Mouse (Mus musculus) embryonic facial prominence, embryonic 11.5 days (tissue): ENCODE measurements around the gene Lgals3bp. TPM values are rescaled to one million over a fixed set of nuclear protein-coding genes. Genes with fewer than 3 reads are reported as not detected.
A peak's percentile ranks its signal among the peaks of the same experiment; 100 is the strongest.
"Not testable (repeated sequence)": the region's sequence is repeated elsewhere in the genome, so short reads cannot be mapped to it uniquely, and the experiment has no call there.

Experiments used
- ATAC-seq: fragments of 200-750 bp; cut with Nextera tagmentation; replicated peaks from 2 replicates; pipeline ENCODE4 v1.8.0; 2017; ENCODE audit warnings: low read depth; ENCODE audit not compliant: insufficient number of reproducible peaks, low FRiP score, low TSS enrichment
- DNase-seq: peaks from one replicate; pipeline ENCODE4 v3.0.0-alpha.2; 2015; ENCODE audit warnings: low spot score
- H3K27ac ChIP-seq: fragments of 300-500 bp; sonication (generic); replicated peaks from 2 replicates; pipeline ENCODE4 v1.5.1; 2014; ENCODE audit warnings: mild to moderate bottlenecking, low read depth, low read length, control low read depth
- H3K27me3 ChIP-seq: fragments of 300-500 bp; sonication (generic); 2 replicates; pipeline ENCODE4 v1.6.1; 2014; ENCODE audit warnings: mild to moderate bottlenecking, low read length, moderate library complexity, mixed read lengths; ENCODE audit not compliant: control insufficient read depth, insufficient read depth
- H3K36me3 ChIP-seq: fragments of 300-500 bp; sonication (generic); replicated peaks from 2 replicates; pipeline ENCODE4 v1.6.1; 2014; ENCODE audit warnings: low read depth, mild to moderate bottlenecking, low read length, moderate library complexity, mixed read lengths; ENCODE audit not compliant: control insufficient read depth, insufficient read depth
- H3K4me1 ChIP-seq: fragments of 300-500 bp; sonication (generic); 2 replicates; pipeline ENCODE4 v1.6.1; 2014; ENCODE audit warnings: low read length, mixed read lengths; ENCODE audit not compliant: control insufficient read depth, insufficient read depth
- H3K4me2 ChIP-seq: fragments of 300-500 bp; sonication (generic); 2 replicates; pipeline ENCODE4 v1.6.1; 2014; ENCODE audit warnings: low read depth, mild to moderate bottlenecking, control low read depth, low read length, moderate library complexity
- H3K4me3 ChIP-seq: fragments of 300-500 bp; sonication (generic); 2 replicates; pipeline ENCODE4 v1.5.1; 2014; ENCODE audit warnings: low read depth, low read length, control low read depth
- H3K9ac ChIP-seq: fragments of 300-500 bp; sonication (generic); replicated peaks from 2 replicates; pipeline ENCODE4 v1.6.1; 2014; ENCODE audit warnings: mild to moderate bottlenecking, control low read depth, low read length
- H3K9me3 ChIP-seq: fragments of 300-500 bp; sonication (generic); replicated peaks from 2 replicates; pipeline ENCODE4 v1.6.1; 2016; ENCODE audit warnings: mild to moderate bottlenecking, low read length, inconsistent platforms, mixed read lengths; ENCODE audit not compliant: control insufficient read depth
- WGBS: fragments of 180-500 bp; shearing (Covaris S2); extraction: QIAGEN DNeasy Blood & Tissue Kit; methylation state at CpG from one replicate; pipeline ENCODE4 v1.1.7; 2014; 5-methylcytosine and 5-hydroxymethylcytosine counted together
- polyA plus RNA-seq: library from polyadenylated mRNA; unstranded; fragments of >200 nt; fragmentation: Nextera tagmentation; extraction: Ambion mirVana; gene quantifications from 2 replicates; pipeline ENCODE4 v1.2.1, GENCODE M21; 2014

The Lgals3bp gene
- polyA plus RNA-seq, 1 experiment from 2014 or later = 1.0 TPM

DNA sequence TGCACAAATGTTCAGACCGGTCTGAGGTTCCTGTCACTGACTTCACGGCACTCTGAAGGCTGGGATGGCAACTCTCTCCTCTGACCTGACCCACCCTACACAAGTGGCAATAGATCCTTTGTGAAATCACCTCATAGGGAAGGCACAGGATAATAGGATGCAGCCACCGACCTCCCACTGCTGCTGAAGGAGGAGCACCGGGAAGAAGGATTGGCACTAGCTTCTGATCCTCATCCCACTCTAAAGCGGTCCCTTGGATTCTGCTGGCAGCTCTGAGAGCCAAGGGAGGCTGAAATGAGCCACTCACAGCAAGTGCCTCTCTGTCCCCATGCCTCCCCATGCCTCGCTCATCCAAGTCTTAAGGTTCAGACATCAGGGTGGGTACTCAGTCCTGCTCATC is 7.4 kb downstream of the Lgals3bp start:
- H3K9ac ChIP-seq = no peak overlapping the region
- no peak overlapping the region for H3K4me3 ChIP-seq
- no peak for DNase-seq
- no peak for ATAC-seq
- H3K27ac ChIP-seq = no peak overlapping the region
- H3K36me3 ChIP-seq = no peaks in the 10 kb centered on the region
- no peak overlapping the region for H3K4me2 ChIP-seq
- H3K27me3 ChIP-seq = no peaks in the 10 kb centered on the region
- H3K9me3 ChIP-seq = no peaks in the 10 kb centered on the region
- 63% methylated on average over 6 of the region's 6 CpGs for WGBS
- no peaks in the 10 kb centered on the region for H3K4me1 ChIP-seq

DNA sequence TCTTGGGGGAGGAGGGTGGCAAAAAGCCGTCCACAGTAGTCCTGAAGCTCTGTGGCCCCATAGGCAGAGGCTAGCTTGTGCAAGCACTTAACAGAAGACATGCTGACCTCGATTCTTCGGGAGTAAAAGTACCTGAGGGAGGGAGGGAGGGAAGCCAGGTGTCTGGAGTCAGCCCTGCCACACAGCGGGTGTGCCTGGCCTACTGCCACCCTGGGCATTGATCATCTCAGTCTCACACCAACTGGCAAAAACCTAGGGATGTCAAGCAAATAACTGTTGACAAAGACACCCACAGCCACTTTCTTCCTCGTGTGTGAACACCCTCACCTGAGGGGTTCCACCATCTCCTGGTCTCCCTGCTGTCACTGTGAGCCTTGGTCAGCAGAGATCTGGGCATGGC is 7.9 kb downstream of the Lgals3bp start:
- Histone ChIP-seq H3K27me3 (no peaks in the 10 kb centered on the region), H3K4me1 (no peaks in the 10 kb centered on the region), H3K4me2 (no peak overlapping the region), H3K27ac (no peak overlapping the region), H3K4me3 (no peak overlapping the region), H3K36me3 (no peaks in the 10 kb centered on the region), H3K9me3 (no peaks in the 10 kb centered on the region), H3K9ac (no peak overlapping the region)
- DNase-seq (no peak), ATAC-seq (no peak)
- 62% methylated on average over 5 of the region's 5 CpGs for WGBS

- 92% methylated on average over 13 of the region's 13 CpGs for WGBS
- H3K4me3 ChIP-seq, DNase-seq, H3K4me2 ChIP-seq, ATAC-seq, H3K9me3 ChIP-seq, H3K27ac ChIP-seq, H3K9ac ChIP-seq, H3K27me3 ChIP-seq, H3K36me3 ChIP-seq, H3K4me1 ChIP-seq: not testable (repeated sequence)
Observed at GRCm38 (mm10) chr11:118387816-118388215, 14.1 kb downstream of the Lgals3bp start.

DNA sequence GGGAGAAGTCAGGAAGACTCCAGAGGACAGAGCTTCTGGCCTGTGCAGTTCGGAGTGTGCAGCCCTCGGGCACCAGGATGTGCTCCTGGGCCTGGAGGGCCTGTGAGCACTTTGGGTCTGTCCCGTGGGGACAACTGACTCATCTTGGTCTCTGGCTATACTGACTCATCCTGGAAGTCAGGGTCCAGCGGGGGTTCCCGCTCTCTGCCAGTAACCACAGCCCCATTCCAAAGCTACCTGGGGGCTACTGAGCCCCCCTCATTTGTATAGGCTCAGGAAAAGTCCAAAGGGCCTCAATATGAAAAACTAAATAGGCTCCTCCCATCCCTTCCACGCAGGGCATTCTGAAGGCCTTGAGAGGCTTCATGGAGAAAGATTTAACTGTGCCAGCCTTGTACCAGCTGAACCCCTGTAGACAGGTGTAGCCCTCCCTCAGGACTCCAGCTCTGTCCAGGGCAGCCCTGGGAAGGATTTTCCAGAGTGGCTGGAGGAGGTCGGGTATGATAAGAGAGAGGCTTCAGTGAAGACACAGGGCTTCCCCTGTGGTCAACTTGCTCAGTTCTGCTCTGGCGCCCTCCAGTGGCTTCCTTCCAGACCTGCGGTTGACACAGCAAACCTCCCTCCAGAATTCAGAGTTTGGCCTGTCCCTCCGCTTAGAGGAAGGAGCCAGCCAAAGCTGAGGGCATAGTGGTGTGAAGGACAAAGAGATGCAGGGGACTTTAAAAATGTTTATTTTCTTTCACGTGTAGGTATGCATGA is 22.5 kb downstream of the Lgals3bp start:
- H3K4me1 ChIP-seq = no peaks in the 10 kb centered on the region; the same call in 1 of the 2 replicates
- H3K9me3 ChIP-seq = no peaks in the 10 kb centered on the region
- H3K27ac ChIP-seq = no peak overlapping the region
- H3K36me3 ChIP-seq = no peaks in the 10 kb centered on the region
- no peak overlapping the region for H3K9ac ChIP-seq
- 34% methylated on average over 11 of the region's 11 CpGs for WGBS
- no peak overlapping the region for H3K4me2 ChIP-seq
- DNase-seq (peak; percentile 89), ATAC-seq (peak; percentile 39; the same call in 1 of the 2 replicates)
- H3K27me3 ChIP-seq = no peaks in the 10 kb centered on the region
- H3K4me3 ChIP-seq = no peak overlapping the region

- no peak overlapping the region for H3K27ac ChIP-seq
- 86% methylated on average over 6 of the region's 6 CpGs for WGBS
- no peak overlapping the region for H3K9ac ChIP-seq
- no peaks in the 10 kb centered on the region for H3K36me3 ChIP-seq
- H3K4me1 ChIP-seq = no peaks in the 10 kb centered on the region; the same call in 1 of the 2 replicates
- DNase-seq (no peak), ATAC-seq (no peak)
- H3K9me3 ChIP-seq = no peaks in the 10 kb centered on the region
- no peak overlapping the region for H3K4me3 ChIP-seq
- H3K27me3 ChIP-seq = no peaks in the 10 kb centered on the region
- H3K4me2 ChIP-seq = no peak overlapping the region
Observed at GRCm38 (mm10) chr11:118378656-118379055, 23.2 kb downstream of the Lgals3bp start.

- ATAC-seq, H3K27ac ChIP-seq, H3K9me3 ChIP-seq, H3K4me1 ChIP-seq, H3K27me3 ChIP-seq, H3K4me2 ChIP-seq, H3K9ac ChIP-seq, H3K4me3 ChIP-seq, H3K36me3 ChIP-seq, DNase-seq: not testable (repeated sequence)
Observed at GRCm38 (mm10) chr11:118376323-118376722, 25.6 kb downstream of the Lgals3bp start.

DNA sequence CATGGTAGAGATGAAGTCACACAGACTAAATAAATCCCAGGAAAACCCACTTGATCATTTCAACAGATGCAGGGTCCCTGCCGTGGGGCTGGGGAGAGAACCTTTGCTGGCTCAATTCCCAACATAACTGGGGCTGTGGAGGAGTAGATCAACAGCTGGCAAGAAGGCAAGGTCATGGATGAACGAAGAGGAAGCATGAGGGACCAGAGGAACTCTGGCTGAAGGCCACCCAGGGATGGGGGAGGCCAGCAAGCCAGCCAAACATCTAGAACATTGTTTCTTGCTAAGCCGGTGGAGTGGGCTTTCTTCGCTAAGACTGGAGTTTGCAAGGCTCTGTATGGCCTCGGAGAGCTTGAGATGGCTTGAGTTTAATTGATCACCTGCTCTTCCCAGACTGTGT is 26.0 kb downstream of the Lgals3bp start:
- H3K4me1 ChIP-seq = no peaks in the 10 kb centered on the region; the same call in 1 of the 2 replicates
- DNase-seq (no peak), ATAC-seq (no peak)
- H3K4me2 ChIP-seq = no peak overlapping the region
- H3K9ac ChIP-seq = no peak overlapping the region
- no peaks in the 10 kb centered on the region for H3K36me3 ChIP-seq
- H3K4me3 ChIP-seq = no peak overlapping the region
- H3K9me3 ChIP-seq = no peaks in the 10 kb centered on the region
- H3K27ac ChIP-seq = no peak overlapping the region
- 84% methylated on average over 5 of the region's 5 CpGs for WGBS
- H3K27me3 ChIP-seq = no peaks in the 10 kb centered on the region

- ATAC-seq = no peak
- Histone ChIP-seq H3K4me1 (no peaks in the 10 kb centered on the region; the same call in 1 of the 2 replicates), H3K9me3 (no peaks in the 10 kb centered on the region), H3K4me2 (no peak overlapping the region), H3K27me3 (no peaks in the 10 kb centered on the region), H3K9ac (no peak overlapping the region), H3K27ac (no peak overlapping the region), H3K36me3 (no peaks in the 10 kb centered on the region), H3K4me3 (no peak overlapping the region)
- WGBS = 78% methylated on average over 8 of the region's 8 CpGs
- no peak for DNase-seq
Observed at GRCm38 (mm10) chr11:118375461-118375860, 26.4 kb downstream of the Lgals3bp start.
